Mouse (Mus musculus) frontal cortex, adult (tissue): ENCODE results near the gene Fam193b.
"Not testable (repeated sequence)": the region's sequence is repeated elsewhere in the genome, so short reads cannot be mapped to it uniquely, and the experiment has no call there.

Experiments
- ATAC-seq: cut with Nextera tagmentation; 2 replicates; pipeline ENCODE4 v1.9.2; 2017; ENCODE audit warnings: mild to moderate bottlenecking, moderate library complexity, mixed read lengths; ENCODE audit not compliant: low TSS enrichment

Fam193b gene

GRCm38 (mm10) chr13:55571977-55572376, 1.1 kb upstream of the Fam193b start:
- ATAC-seq: no peak

GRCm38 (mm10) chr13:55570286-55570973, 490 bp downstream of the Fam193b start:
- ATAC-seq: peak; percentile 49

GRCm38 (mm10) chr13:55569726-55570285, 1.1 kb downstream of the Fam193b start:
- peak; percentile 36; the same call in 1 of the 2 replicates for ATAC-seq

GRCm38 (mm10) chr13:55568524-55568923, 2.4 kb downstream of the Fam193b start:
- not testable (repeated sequence) for ATAC-seq

GRCm38 (mm10) chr13:55567949-55568348, 3.0 kb downstream of the Fam193b start:
- ATAC-seq: no peak

- no peak for ATAC-seq
Measured at GRCm38 (mm10) chr13:55567001-55567400, 3.9 kb downstream of the Fam193b start.

- ATAC-seq: no peak
Measured at GRCm38 (mm10) chr13:55563266-55563879, 7.5 kb downstream of the Fam193b start.

- no peak for ATAC-seq
Measured at GRCm38 (mm10) chr13:55557499-55557898, 13.4 kb downstream of the Fam193b start.

DNA sequence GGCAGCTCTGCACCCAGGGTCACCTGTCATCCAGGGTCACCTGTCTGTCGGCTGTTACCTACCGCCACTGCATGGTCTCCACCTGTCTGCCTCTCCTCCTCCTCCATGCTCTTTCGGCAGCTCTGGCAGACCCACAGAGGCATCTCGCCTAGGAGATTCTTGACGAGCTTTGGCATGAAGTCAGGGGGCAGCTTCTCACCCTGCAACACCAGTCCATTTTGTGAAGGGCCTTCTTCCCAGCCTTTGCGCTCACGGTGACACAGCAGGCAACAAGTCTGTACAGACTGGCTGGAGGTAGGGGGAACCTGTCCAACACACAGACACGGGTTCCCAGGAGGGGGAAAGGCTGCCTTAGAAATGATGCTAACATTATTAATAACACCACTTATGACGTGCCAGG, 15.0 kb downstream of the Fam193b start:
- ATAC-seq: no peak

DNA sequence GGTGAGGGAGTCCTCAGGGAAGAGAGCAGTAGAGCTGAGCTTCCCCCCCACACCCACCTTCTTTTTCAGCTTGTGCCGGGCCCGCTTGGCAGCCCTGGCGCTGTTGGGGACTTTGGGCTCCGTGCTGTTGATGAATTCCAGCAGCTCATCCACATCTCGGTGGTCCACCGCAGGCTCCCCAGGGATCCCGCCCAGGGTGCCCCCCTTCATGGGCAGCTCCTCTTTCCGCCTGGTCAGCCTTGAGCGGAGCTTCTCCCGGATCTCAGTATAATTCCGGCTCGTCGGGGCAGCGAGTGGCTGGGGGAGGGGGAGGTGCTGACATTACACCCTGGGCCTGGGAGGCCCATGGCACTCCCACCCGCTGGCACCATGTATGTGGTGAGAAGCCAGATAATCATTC, 21.9 kb downstream of the Fam193b start:
- no peak for ATAC-seq

DNA sequence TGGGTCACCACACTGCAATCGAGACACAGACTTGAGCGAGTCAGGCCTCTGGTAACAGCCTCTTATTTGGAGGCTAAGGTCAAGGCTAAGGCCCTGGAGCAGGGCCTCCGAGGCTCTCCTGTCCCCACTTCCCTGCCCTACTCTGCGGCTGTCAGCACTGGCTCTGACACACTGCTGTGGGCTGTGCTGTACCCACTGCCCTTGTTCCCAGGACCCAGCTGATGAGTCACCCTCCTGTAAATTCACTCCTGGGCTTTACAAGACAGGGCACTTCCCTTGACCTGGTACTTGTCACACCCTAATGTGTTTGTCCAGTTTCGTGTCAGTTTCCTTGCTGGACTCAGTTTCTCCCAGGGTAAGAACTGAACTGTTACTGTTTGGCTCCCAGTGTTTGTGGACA, 22.5 kb downstream of the Fam193b start:
- no peak for ATAC-seq

- ATAC-seq: no peak
Measured at GRCm38 (mm10) chr13:55547916-55548315, 23.0 kb downstream of the Fam193b start.

DNA sequence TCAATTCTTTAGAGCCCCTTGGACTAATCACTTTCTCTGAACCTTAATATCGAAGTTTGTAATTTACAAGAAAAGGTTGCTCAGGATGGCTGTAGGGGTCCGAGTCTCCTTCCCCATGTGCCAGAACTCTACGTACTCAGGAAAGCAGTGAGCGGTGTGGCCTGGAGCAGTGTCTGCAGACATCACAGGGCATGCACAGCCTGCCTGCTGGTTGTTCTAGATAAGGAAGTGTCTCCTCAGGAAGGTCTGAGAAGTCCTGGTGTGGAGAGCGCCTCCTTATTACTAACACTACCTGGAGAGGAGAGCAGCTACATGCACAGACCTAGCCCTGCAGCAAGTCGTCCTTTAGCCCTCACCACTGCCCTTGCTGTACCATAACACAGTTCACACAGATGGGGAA, 26.1 kb downstream of the Fam193b start:
- ATAC-seq: no peak

DNA sequence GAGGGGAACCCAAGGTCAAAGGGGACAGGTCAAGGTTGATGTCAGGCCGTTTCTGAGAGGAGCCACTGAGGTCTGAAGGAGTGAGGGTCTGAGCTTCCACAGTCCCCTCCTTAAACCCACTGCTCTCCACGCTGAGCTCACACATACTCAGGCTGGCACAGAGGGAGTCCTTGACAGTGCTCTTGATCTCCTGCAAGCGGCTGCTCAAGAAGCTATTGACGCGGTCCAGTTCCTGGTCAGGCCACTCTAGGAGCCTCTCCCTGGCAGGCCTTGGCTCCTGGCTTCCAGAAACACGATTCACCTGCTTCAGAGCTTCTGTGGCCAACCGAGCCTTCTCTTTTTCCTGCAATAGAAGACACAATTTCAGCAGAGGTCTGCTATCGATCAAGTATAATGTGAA, 27.5 kb downstream of the Fam193b start:
- no peak for ATAC-seq

DNA sequence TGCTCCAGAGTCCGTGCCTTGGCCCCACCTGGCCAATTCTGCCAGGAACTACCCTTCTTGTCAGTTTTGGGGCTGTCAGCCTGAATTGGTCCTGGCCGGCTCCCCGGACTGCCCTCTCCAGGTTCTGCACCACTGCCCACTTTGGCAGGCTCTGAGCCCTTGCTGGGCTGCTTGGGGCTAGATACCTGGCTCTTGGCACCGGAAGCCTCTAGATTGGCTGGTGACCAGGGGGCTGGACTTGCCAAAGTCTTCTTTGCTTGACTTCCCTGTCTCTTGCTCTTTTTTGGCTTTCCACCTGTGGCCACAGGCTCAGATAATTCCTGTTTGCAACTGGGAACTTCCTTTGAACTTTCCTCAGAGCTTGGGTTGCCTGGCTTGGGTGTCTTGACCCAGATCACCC, 28.0 kb downstream of the Fam193b start:
- ATAC-seq: no peak

DNA sequence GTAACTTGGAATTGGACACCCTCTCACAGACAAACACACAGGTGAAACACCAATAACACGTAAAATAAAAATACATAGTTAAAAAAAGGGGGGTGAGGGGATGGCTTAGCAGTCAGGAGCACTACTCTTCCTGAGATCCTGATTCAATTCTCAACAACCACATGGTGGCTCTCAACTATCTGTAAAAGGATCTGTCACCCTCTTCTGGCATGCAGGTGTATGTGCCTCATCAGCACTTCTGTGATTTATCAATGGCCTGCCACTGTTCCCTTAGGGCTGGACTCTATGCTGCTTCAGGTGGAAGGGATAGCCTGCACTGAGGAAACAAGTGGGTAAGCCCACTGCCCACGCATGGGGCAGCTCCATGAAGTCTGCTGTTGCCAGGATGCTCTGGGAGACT, 30.0 kb downstream of the Fam193b start:
- ATAC-seq: no peak

GRCm38 (mm10) chr13:55536194-55537175, 34.4 kb downstream of the Fam193b start, which contains the start of gene Ddx41:
Ddx41 (minus strand) TSS chr13:55536658.
- peak; percentile 94 for ATAC-seq

- ATAC-seq: no peak
Measured at GRCm38 (mm10) chr13:55535796-55536193, 35.1 kb downstream of the Fam193b start.

- no peak for ATAC-seq
Measured at GRCm38 (mm10) chr13:55535191-55535590, 35.7 kb downstream of the Fam193b start.

GRCm38 (mm10) chr13:55529198-55529915, 41.6 kb downstream of the Fam193b start, which contains the start of gene Dok3:
Dok3 (minus strand) TSS chr13:55529296.
- no peak for ATAC-seq
